Comparison of ENCODE assay signal across 10 mouse cellular contexts in the genomic region with DNA sequence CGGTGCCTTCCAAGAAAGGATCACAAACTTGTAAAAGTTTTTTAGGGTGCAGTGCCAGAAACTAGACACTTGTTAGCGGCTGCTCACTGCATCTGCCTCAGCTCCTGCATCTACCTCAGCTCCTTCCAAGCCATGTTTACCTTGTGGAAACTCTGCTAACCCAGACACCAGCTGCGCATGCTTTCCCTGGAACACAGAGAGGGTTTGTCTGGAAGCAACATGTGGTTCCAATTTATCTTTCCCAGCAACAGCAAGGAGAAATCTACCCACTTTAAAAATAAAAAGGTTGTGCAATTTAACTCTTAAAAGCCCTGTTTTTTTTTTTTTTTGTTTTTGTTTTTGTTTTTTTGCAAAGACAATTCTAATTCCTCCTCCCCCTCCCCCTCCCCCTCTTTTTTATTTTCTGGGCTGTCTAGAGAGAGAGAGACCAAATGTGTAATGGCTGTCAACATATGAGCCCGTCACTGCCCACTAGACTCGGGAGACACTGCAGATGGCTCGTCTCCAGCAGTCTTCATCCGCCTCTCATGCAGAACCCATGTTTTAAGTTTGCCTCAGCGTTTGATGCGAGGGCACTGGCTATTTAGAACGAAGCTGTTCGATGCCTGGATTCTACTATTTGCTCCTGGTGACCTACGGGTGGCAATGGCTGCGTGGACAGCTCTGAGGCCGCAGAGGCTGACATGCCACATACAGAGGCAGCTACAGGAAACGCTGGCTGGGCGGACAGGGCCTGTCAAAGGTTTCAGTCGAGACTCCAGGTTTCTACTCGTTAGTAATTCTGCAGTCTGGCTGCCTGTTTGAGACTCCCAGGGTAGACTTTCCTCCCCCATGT.
A peak's percentile ranks its signal among the peaks of the same experiment; 100 is the strongest.
DNase-seq lines count a peak whose midpoint lies in the region; ATAC-seq lines count a peak whose summit lies in the region.
"Had no signal": no experiment of that assay in that cellular context is flagged by ENCODE, and none has a peak within 500 bp of the region (broad histone marks: within the 10 kb centered on the region; RNA-seq: fewer than 3 reads in every experiment).

No protein-coding gene starts in this region.

- peak overlapping the region; percentile 71 for H3K27ac ChIP-seq in kidney, embryonic 15.5 days
- peak overlapping the region; percentile 67 for H3K27ac ChIP-seq in liver, embryonic 15.5 days (replicated peaks)

- WGBS in kidney, embryonic 15.5 days: 44% methylated on average over 18 of the region's 18 CpGs
- WGBS in liver, embryonic 15.5 days (ENCODE audit: insufficient replicate concordance): 80% methylated on average over 18 of the region's 18 CpGs

- H3K9ac ChIP-seq in kidney, embryonic 15.5 days: no peak overlapping the region
- no peak overlapping the region for H3K9ac ChIP-seq in liver, embryonic 15.5 days

- peaks cover 2% of the 10 kb centered on the region; the same call in 1 of the 2 replicates for H3K36me3 ChIP-seq in kidney, embryonic 15.5 days
- peaks cover 53% of the 10 kb centered on the region for H3K36me3 ChIP-seq in liver, embryonic 15.5 days (replicated peaks)

- ATAC-seq in kidney, embryonic 15.5 days (replicated peaks; ENCODE audit: low FRiP score): no peak
- ATAC-seq in liver, embryonic 15.5 days (ENCODE audit: insufficient read depth): no peak
- ATAC-seq: hindbrain, embryonic 16.5 days had no signal

- DNase-seq in kidney, adult 9 months: no peak
- DNase-seq in embryo, embryonic 11.5 days (ENCODE audit: low read depth, low spot score): peak; percentile 51
- DNase-seq in fibroblast of lung, adult 2 months (ENCODE audit: low read depth): peak; percentile 93
- no peak for DNase-seq in adrenal gland, postnatal 4 days (ENCODE audit: low spot score in 2 of 2)
- DNase-seq in spleen, postnatal 36 days (ENCODE audit: low spot score in 2 of 2): no peak
- DNase-seq: right cerebral cortex, adult 18-20 months; thymus, postnatal 25 days had no signal

- H3K4me2 ChIP-seq in kidney, embryonic 15.5 days: no peak overlapping the region
- H3K4me2 ChIP-seq in liver, embryonic 15.5 days: no peak overlapping the region

- H3K9me3 ChIP-seq in kidney, embryonic 15.5 days (replicated peaks): no peaks in the 10 kb centered on the region
- no peaks in the 10 kb centered on the region for H3K9me3 ChIP-seq in liver, embryonic 15.5 days (replicated peaks)

- H3K4me1 ChIP-seq in kidney, embryonic 15.5 days: peaks cover 36% of the 10 kb centered on the region
- peaks cover 72% of the 10 kb centered on the region for H3K4me1 ChIP-seq in liver, embryonic 15.5 days (replicated peaks)

- no peak overlapping the region for H3K4me3 ChIP-seq in kidney, embryonic 15.5 days (replicated peaks)
- H3K4me3 ChIP-seq in liver, embryonic 15.5 days (replicated peaks): no peak overlapping the region

- H3K27me3 ChIP-seq in kidney, embryonic 15.5 days: no peaks in the 10 kb centered on the region
- H3K27me3 ChIP-seq in liver, embryonic 15.5 days: no peaks in the 10 kb centered on the region

Comparison
In these comparisons a context has a peak if more than half of its experiments do, and no peak if none do; other contexts are left out.
1. DNase-seq: peak in embryo, embryonic 11.5 days (single experiment) and fibroblast of lung, adult 2 months (single experiment); none in kidney, adult 9 months (single experiment), adrenal gland, postnatal 4 days (0 of 2) and spleen, postnatal 36 days (0 of 2).